Mouse (Mus musculus): ENCODE results near the gene Mul1. TPM values are rescaled to one million over a fixed set of nuclear protein-coding genes. Genes with fewer than 3 reads are reported as not detected.

The Mul1 gene
- polyA plus RNA-seq, 1 experiment from 2014 or later: 19.2 TPM

- Histone ChIP-seq H3K4me1 (ENCODE audit: control insufficient read depth in 2 of 2, insufficient read depth in 2 of 2, low read length in 2 of 2) (no peaks in the 10 kb centered on the region), H3K9ac (ENCODE audit: low read length) (no peak overlapping the region), H3K27me3 (ENCODE audit: control insufficient read depth, insufficient read depth, low read length) (peaks cover 33% of the 10 kb centered on the region), H3K36me3 (ENCODE audit: control insufficient read depth, insufficient read depth, low read length) (peaks cover 21% of the 10 kb centered on the region), H3K27ac (replicated peaks in 1 of 2; ENCODE audit: control insufficient read depth in 1 of 2, insufficient read depth in 1 of 2, low read depth in 2 of 2, low read length in 2 of 2) (no peak overlapping the region), H3K9me3 (ENCODE audit: control insufficient read depth, low read length) (no peaks in the 10 kb centered on the region), H3K4me3 (ENCODE audit: control insufficient read depth in 1 of 2, insufficient read depth in 1 of 2, low read depth in 1 of 2, low read length in 2 of 2) (no peak overlapping the region), H3K4me2 (ENCODE audit: low read length) (no peak overlapping the region)
- no peak for ATAC-seq (ENCODE audit: insufficient number of reproducible peaks, insufficient read depth, low FRiP score, low read depth)
- WGBS: 25% methylated on average over 5 of the region's 5 CpGs
Measured at GRCm38 (mm10) chr4:138444941-138445340, 10.5 kb downstream of the Mul1 start.

- H3K27ac ChIP-seq (replicated peaks in 1 of 2; ENCODE audit: control insufficient read depth in 1 of 2, insufficient read depth in 1 of 2, low read depth in 2 of 2, low read length in 2 of 2): no peak overlapping the region
- H3K9me3 ChIP-seq (ENCODE audit: control insufficient read depth, low read length): no peaks in the 10 kb centered on the region
- WGBS: 25% methylated on average over 13 of the region's 13 CpGs
- no peak overlapping the region for H3K4me3 ChIP-seq (ENCODE audit: control insufficient read depth in 1 of 2, insufficient read depth in 1 of 2, low read depth in 1 of 2, low read length in 2 of 2)
- H3K4me1 ChIP-seq (ENCODE audit: control insufficient read depth in 2 of 2, insufficient read depth in 2 of 2, low read length in 2 of 2): no peaks in the 10 kb centered on the region
- H3K27me3 ChIP-seq (ENCODE audit: control insufficient read depth, insufficient read depth, low read length): peaks cover 44% of the 10 kb centered on the region
- no peak overlapping the region for H3K4me2 ChIP-seq (ENCODE audit: low read length)
- no peak; the same call in 1 of the 2 replicates for ATAC-seq (ENCODE audit: insufficient number of reproducible peaks, insufficient read depth, low FRiP score, low read depth)
- H3K36me3 ChIP-seq (ENCODE audit: control insufficient read depth, insufficient read depth, low read length): peaks cover under 1% of the 10 kb centered on the region; the same call in 1 of the 2 replicates
- no peak overlapping the region for H3K9ac ChIP-seq (ENCODE audit: low read length)
Measured at GRCm38 (mm10) chr4:138446981-138447380, 12.5 kb downstream of the Mul1 start.

GRCm38 (mm10) chr4:138447387-138447786 is 12.9 kb downstream of the Mul1 start:
- H3K4me1 ChIP-seq (ENCODE audit: control insufficient read depth in 2 of 2, insufficient read depth in 2 of 2, low read length in 2 of 2): no peaks in the 10 kb centered on the region
- ATAC-seq (ENCODE audit: insufficient number of reproducible peaks, insufficient read depth, low FRiP score, low read depth): peak; percentile 29; the same call in 1 of the 2 replicates
- no peaks in the 10 kb centered on the region for H3K36me3 ChIP-seq (ENCODE audit: control insufficient read depth, insufficient read depth, low read length)
- H3K9me3 ChIP-seq (ENCODE audit: control insufficient read depth, low read length): no peaks in the 10 kb centered on the region
- H3K9ac ChIP-seq (ENCODE audit: low read length): no peak overlapping the region
- H3K27me3 ChIP-seq (ENCODE audit: control insufficient read depth, insufficient read depth, low read length): peaks cover 48% of the 10 kb centered on the region
- H3K27ac ChIP-seq (replicated peaks in 1 of 2; ENCODE audit: control insufficient read depth in 1 of 2, insufficient read depth in 1 of 2, low read depth in 2 of 2, low read length in 2 of 2): no peak overlapping the region
- H3K4me3 ChIP-seq (ENCODE audit: control insufficient read depth in 1 of 2, insufficient read depth in 1 of 2, low read depth in 1 of 2, low read length in 2 of 2): no peak overlapping the region
- H3K4me2 ChIP-seq (ENCODE audit: low read length): no peak overlapping the region
- under 1% methylated on average over 8 of the region's 8 CpGs for WGBS

GRCm38 (mm10) chr4:138447827-138448602 is 13.5 kb downstream of the Mul1 start:
- no peaks in the 10 kb centered on the region for H3K9me3 ChIP-seq (ENCODE audit: control insufficient read depth, low read length)
- no peak overlapping the region for H3K4me3 ChIP-seq (ENCODE audit: control insufficient read depth in 1 of 2, insufficient read depth in 1 of 2, low read depth in 1 of 2, low read length in 2 of 2)
- H3K9ac ChIP-seq (ENCODE audit: low read length): no peak overlapping the region
- H3K4me2 ChIP-seq (ENCODE audit: low read length): no peak overlapping the region
- no peaks in the 10 kb centered on the region for H3K4me1 ChIP-seq (ENCODE audit: control insufficient read depth in 2 of 2, insufficient read depth in 2 of 2, low read length in 2 of 2)
- no peak for ATAC-seq (ENCODE audit: insufficient number of reproducible peaks, insufficient read depth, low FRiP score, low read depth)
- H3K27ac ChIP-seq (replicated peaks in 1 of 2; ENCODE audit: control insufficient read depth in 1 of 2, insufficient read depth in 1 of 2, low read depth in 2 of 2, low read length in 2 of 2): no peak overlapping the region
- no peaks in the 10 kb centered on the region for H3K36me3 ChIP-seq (ENCODE audit: control insufficient read depth, insufficient read depth, low read length)
- H3K27me3 ChIP-seq (ENCODE audit: control insufficient read depth, insufficient read depth, low read length): peaks cover 54% of the 10 kb centered on the region
- WGBS: 50% methylated on average over 15 of the region's 15 CpGs

GRCm38 (mm10) chr4:138448872-138449615 is 14.6 kb downstream of the Mul1 start:
- no peak overlapping the region for H3K9ac ChIP-seq (ENCODE audit: low read length)
- 59% methylated on average over 7 of the region's 7 CpGs for WGBS
- no peaks in the 10 kb centered on the region for H3K4me1 ChIP-seq (ENCODE audit: control insufficient read depth in 2 of 2, insufficient read depth in 2 of 2, low read length in 2 of 2)
- no peaks in the 10 kb centered on the region for H3K36me3 ChIP-seq (ENCODE audit: control insufficient read depth, insufficient read depth, low read length)
- no peak overlapping the region for H3K4me2 ChIP-seq (ENCODE audit: low read length)
- ATAC-seq (ENCODE audit: insufficient number of reproducible peaks, insufficient read depth, low FRiP score, low read depth): no peak
- H3K27ac ChIP-seq (replicated peaks in 1 of 2; ENCODE audit: control insufficient read depth in 1 of 2, insufficient read depth in 1 of 2, low read depth in 2 of 2, low read length in 2 of 2): no peak overlapping the region
- H3K27me3 ChIP-seq (ENCODE audit: control insufficient read depth, insufficient read depth, low read length): peaks cover 64% of the 10 kb centered on the region
- H3K9me3 ChIP-seq (ENCODE audit: control insufficient read depth, low read length): no peaks in the 10 kb centered on the region
- H3K4me3 ChIP-seq (ENCODE audit: control insufficient read depth in 1 of 2, insufficient read depth in 1 of 2, low read depth in 1 of 2, low read length in 2 of 2): no peak overlapping the region

- no peak for ATAC-seq (ENCODE audit: insufficient number of reproducible peaks, insufficient read depth, low FRiP score, low read depth)
- Histone ChIP-seq H3K27ac (replicated peaks in 1 of 2; ENCODE audit: control insufficient read depth in 1 of 2, insufficient read depth in 1 of 2, low read depth in 2 of 2, low read length in 2 of 2) (no peak overlapping the region), H3K36me3 (ENCODE audit: control insufficient read depth, insufficient read depth, low read length) (no peaks in the 10 kb centered on the region), H3K9ac (ENCODE audit: low read length) (no peak overlapping the region), H3K27me3 (ENCODE audit: control insufficient read depth, insufficient read depth, low read length) (peaks cover 65% of the 10 kb centered on the region), H3K4me3 (ENCODE audit: control insufficient read depth in 1 of 2, insufficient read depth in 1 of 2, low read depth in 1 of 2, low read length in 2 of 2) (no peak overlapping the region), H3K4me2 (ENCODE audit: low read length) (no peak overlapping the region), H3K9me3 (ENCODE audit: control insufficient read depth, low read length) (no peaks in the 10 kb centered on the region), H3K4me1 (ENCODE audit: control insufficient read depth in 2 of 2, insufficient read depth in 2 of 2, low read length in 2 of 2) (no peaks in the 10 kb centered on the region)
- 54% methylated on average over 12 of the region's 12 CpGs for WGBS
Measured at GRCm38 (mm10) chr4:138449636-138450314, 15.3 kb downstream of the Mul1 start.

GRCm38 (mm10) chr4:138452306-138453096 is 18.0 kb downstream of the Mul1 start:
- Histone ChIP-seq H3K4me2 (ENCODE audit: low read length) (no peak overlapping the region), H3K27me3 (ENCODE audit: control insufficient read depth, insufficient read depth, low read length) (peaks cover 67% of the 10 kb centered on the region), H3K27ac (replicated peaks in 1 of 2; ENCODE audit: control insufficient read depth in 1 of 2, insufficient read depth in 1 of 2, low read depth in 2 of 2, low read length in 2 of 2) (no peak overlapping the region), H3K4me3 (ENCODE audit: control insufficient read depth in 1 of 2, insufficient read depth in 1 of 2, low read depth in 1 of 2, low read length in 2 of 2) (no peak overlapping the region), H3K4me1 (ENCODE audit: control insufficient read depth in 2 of 2, insufficient read depth in 2 of 2, low read length in 2 of 2) (peaks cover 0 to 12% of the 10 kb centered on the region in 2 experiments; a peak in 2 of 4 replicates), H3K9me3 (ENCODE audit: control insufficient read depth, low read length) (no peaks in the 10 kb centered on the region), H3K36me3 (ENCODE audit: control insufficient read depth, insufficient read depth, low read length) (no peaks in the 10 kb centered on the region), H3K9ac (ENCODE audit: low read length) (no peak overlapping the region)
- 33% methylated on average over 15 of the region's 15 CpGs for WGBS
- ATAC-seq (ENCODE audit: insufficient number of reproducible peaks, insufficient read depth, low FRiP score, low read depth): no peak
